Mouse (Mus musculus) liver, embryonic 14.5 days (tissue): ENCODE results near the gene 4930469K13Rik. TPM values are rescaled to one million over a fixed set of nuclear protein-coding genes. Genes with fewer than 3 reads are reported as not detected.
"Not testable (repeated sequence)": the region's sequence is repeated elsewhere in the genome, so short reads cannot be mapped to it uniquely, and the experiment has no call there.

ENCODE experiments used
- ATAC-seq: fragments of 200-750 bp; cut with Nextera tagmentation; 2 replicates; pipeline ENCODE4 v1.8.0; 2017; ENCODE audit warnings: moderate number of reproducible peaks, mild to moderate bottlenecking, moderate library complexity; ENCODE audit not compliant: insufficient read depth
- DNase-seq, 3 experiments: peaks; one replicate each; pipeline ENCODE4 v3.0.0-alpha.2; 2012 to 2013; ENCODE audit warnings: low read depth in 3 of 3, low spot score in 3 of 3
- H3K27ac ChIP-seq: fragments of 300-500 bp; sonication (generic); 2 replicates; pipeline ENCODE4 v1.5.1; 2014; ENCODE audit warnings: moderate library complexity, mild to moderate bottlenecking, control low read depth, inconsistent platforms
- H3K27me3 ChIP-seq: fragments of 300-500 bp; sonication (generic); 2 replicates; pipeline ENCODE4 v1.6.1; 2014; ENCODE audit warnings: mild to moderate bottlenecking, low read length, moderate library complexity; ENCODE audit not compliant: control insufficient read depth, insufficient read depth
- H3K36me3 ChIP-seq: fragments of 300-500 bp; sonication (generic); replicated peaks from 2 replicates; pipeline ENCODE4 v1.6.1; 2014; ENCODE audit warnings: low read depth; ENCODE audit not compliant: control insufficient read depth, insufficient read depth
- H3K4me1 ChIP-seq, 2 experiments: fragments of 200-500 bp in 1 of 2; fragments of 300-500 bp in 1 of 2; sonication (generic) in 1 of 2; replicated peaks; 2 replicates each; pipeline ENCODE4 v1.6.1; 2012 to 2014; ENCODE audit warnings: antibody characterized with exemption in 1 of 2, inconsistent platforms in 1 of 2, low read length in 1 of 2; ENCODE audit not compliant: control insufficient read depth in 2 of 2, insufficient read depth in 2 of 2
- H3K4me2 ChIP-seq: fragments of 300-500 bp; sonication (generic); 2 replicates; pipeline ENCODE4 v1.6.1; 2014; ENCODE audit warnings: low read depth, mild to moderate bottlenecking, control low read depth, moderate library complexity
- H3K4me3 ChIP-seq, 2 experiments: fragments of 200-500 bp in 1 of 2; fragments of 300-500 bp in 1 of 2; sonication (generic) in 1 of 2; 2 replicates each; pipeline ENCODE4 v1.5.1; 2012 to 2014; ENCODE audit warnings: low read depth in 2 of 2, low read length in 2 of 2, mild to moderate bottlenecking in 2 of 2, control low read depth in 1 of 2, inconsistent platforms in 1 of 2, moderate library complexity in 1 of 2; ENCODE audit not compliant: insufficient read depth in 1 of 2
- H3K9ac ChIP-seq: fragments of 300-500 bp; sonication (generic); replicated peaks from 2 replicates; pipeline ENCODE4 v1.6.1; 2014; ENCODE audit warnings: mild to moderate bottlenecking, control low read depth, moderate library complexity
- H3K9me3 ChIP-seq: fragments of 300-500 bp; sonication (generic); 2 replicates; pipeline ENCODE4 v1.6.1; 2016; ENCODE audit warnings: low read length, mixed read lengths; ENCODE audit not compliant: control insufficient read depth
- CTCF ChIP-seq: IDR thresholded peaks from 2 replicates; pipeline ENCODE4 v1.5.1; 2016; ENCODE audit warnings: antibody characterized with exemption, low read depth, control low read depth
- EP300 ChIP-seq: IDR thresholded peaks from 2 replicates; pipeline ENCODE4 v1.6.1; 2016; ENCODE audit warnings: antibody characterized with exemption, low read depth
- WGBS: fragments of 180-500 bp; shearing (Covaris S2); extraction: QIAGEN DNeasy Blood & Tissue Kit; methylation state at CpG from one replicate; pipeline ENCODE4 v1.1.7; 2014; ENCODE audit not compliant: insufficient replicate concordance; 5-methylcytosine and 5-hydroxymethylcytosine counted together
- polyA plus RNA-seq, 2 experiments: library from polyadenylated mRNA; depleted of rRNA in 1 of 2; stranded (reverse) in 1 of 2; unstranded in 1 of 2; fragments of >200 nt; fragmentation: Nextera tagmentation in 1 of 2; extraction: Ambion mirVana in 1 of 2; gene quantifications; 2 replicates each; pipeline versions ENCODE4 v1.2.1 to v1.2.3; 2012 to 2014

Gene 4930469K13Rik
- not detected in 2 replicates for polyA plus RNA-seq (2012; rRNA removed)
- polyA plus RNA-seq (2014; fragmentation: Nextera tagmentation; extraction: Ambion mirVana) = not detected in 2 replicates

GRCm38 (mm10) chr11:34098422-34098821 is at the start of gene 4930469K13Rik:
Gene 4930469K13Rik (minus strand): TSS chr11:34098554.
- Histone ChIP-seq H3K36me3 (no peaks in the 10 kb centered on the region), H3K4me1 (no peaks in the 10 kb centered on the region), H3K4me3 (no peak within 1 kb of the TSS), H3K9ac (no peak within 1 kb of the TSS), H3K9me3 (no peaks in the 10 kb centered on the region), H3K27me3 (no peaks in the 10 kb centered on the region), H3K27ac (no peak within 1 kb of the TSS), H3K4me2 (no peak within 1 kb of the TSS)
- TF ChIP-seq CTCF (no peak), EP300 (no peak)
- DNase-seq (no peak), ATAC-seq (no peak)
- WGBS = 63% methylated on average over 10 of the region's 10 CpGs

GRCm38 (mm10) chr11:34146934-34147333 is 48.6 kb upstream of the 4930469K13Rik start:
- ATAC-seq = no peak

GRCm38 (mm10) chr11:34144421-34144820 is 46.1 kb upstream of the 4930469K13Rik start:
- Histone ChIP-seq H3K4me1 (no peaks in the 10 kb centered on the region), H3K4me3 (no peak overlapping the region), H3K27me3 (no peaks in the 10 kb centered on the region), H3K9ac (no peak overlapping the region), H3K36me3 (no peaks in the 10 kb centered on the region), H3K27ac (no peak overlapping the region), H3K4me2 (no peak overlapping the region), H3K9me3 (no peaks in the 10 kb centered on the region)
- 40% methylated on average over 4 of the region's 4 CpGs for WGBS
- DNase-seq (no peak), ATAC-seq (no peak)
- TF ChIP-seq CTCF (no peak), EP300 (no peak)

More at GRCm38 (mm10) chr11:34146934-34147333, 48.6 kb upstream of the 4930469K13Rik start:
- no peak overlapping the region for H3K27ac ChIP-seq
- no peaks in the 10 kb centered on the region for H3K9me3 ChIP-seq
- TF ChIP-seq CTCF (peak; percentile 32), EP300 (no peak)
- H3K27me3 ChIP-seq = no peaks in the 10 kb centered on the region
- no peak overlapping the region for H3K9ac ChIP-seq
- DNase-seq = no peak
- no peak overlapping the region for H3K4me3 ChIP-seq
- no peaks in the 10 kb centered on the region for H3K36me3 ChIP-seq
- no peaks in the 10 kb centered on the region for H3K4me1 ChIP-seq
- no peak overlapping the region for H3K4me2 ChIP-seq
- 46% methylated on average over 5 of the region's 5 CpGs for WGBS

GRCm38 (mm10) chr11:34143984-34144383 is 45.6 kb upstream of the 4930469K13Rik start:
- DNase-seq = no peak
- no peaks in the 10 kb centered on the region for H3K4me1 ChIP-seq
- no peaks in the 10 kb centered on the region for H3K27me3 ChIP-seq
- ATAC-seq = no peak
- no peak overlapping the region for H3K9ac ChIP-seq
- no peaks in the 10 kb centered on the region for H3K36me3 ChIP-seq
- WGBS = 48% methylated on average over 5 of the region's 5 CpGs
- TF ChIP-seq CTCF (no peak), EP300 (no peak)
- H3K4me3 ChIP-seq = no peak overlapping the region
- H3K27ac ChIP-seq = no peak overlapping the region
- H3K4me2 ChIP-seq = no peak overlapping the region
- H3K9me3 ChIP-seq = no peaks in the 10 kb centered on the region

GRCm38 (mm10) chr11:34139296-34139695 is 40.9 kb upstream of the 4930469K13Rik start:
- Histone ChIP-seq H3K36me3 (no peaks in the 10 kb centered on the region), H3K27me3 (no peaks in the 10 kb centered on the region), H3K27ac (no peak overlapping the region), H3K4me2 (no peak overlapping the region), H3K9ac (no peak overlapping the region), H3K4me3 (no peak overlapping the region), H3K4me1 (no peaks in the 10 kb centered on the region), H3K9me3 (no peaks in the 10 kb centered on the region)
- ATAC-seq (no peak), DNase-seq (no peak)
- TF ChIP-seq EP300 = no peak
- TF ChIP-seq CTCF = no peak
- 83% methylated on average over 8 of the region's 8 CpGs for WGBS

- ATAC-seq = no peak
- Histone ChIP-seq H3K9me3 (no peaks in the 10 kb centered on the region), H3K9ac (no peak overlapping the region), H3K4me1 (no peaks in the 10 kb centered on the region), H3K27ac (no peak overlapping the region), H3K4me2 (no peak overlapping the region), H3K36me3 (no peaks in the 10 kb centered on the region), H3K4me3 (no peak overlapping the region), H3K27me3 (no peaks in the 10 kb centered on the region)
- 54% methylated on average over 2 of the region's 2 CpGs for WGBS
- DNase-seq = no peak
- TF ChIP-seq CTCF (no peak), EP300 (no peak)
Observed at GRCm38 (mm10) chr11:34128412-34128811, 30.1 kb upstream of the 4930469K13Rik start.

GRCm38 (mm10) chr11:34125727-34126126 is 27.4 kb upstream of the 4930469K13Rik start:
- WGBS = 52% methylated on average over 3 of the region's 3 CpGs
- H3K9me3 ChIP-seq = not testable (repeated sequence)

More at GRCm38 (mm10) chr11:34125727-34126126, 27.4 kb upstream of the 4930469K13Rik start:
- not testable (repeated sequence) for H3K4me2 ChIP-seq, H3K27ac ChIP-seq, H3K9ac ChIP-seq, ATAC-seq, H3K27me3 ChIP-seq, DNase-seq, H3K36me3 ChIP-seq, H3K4me3 ChIP-seq, H3K4me1 ChIP-seq
